Mouse (Mus musculus): ENCODE data around the gene Upf1. TPM values are rescaled to one million over a fixed set of nuclear protein-coding genes. Genes with fewer than 3 reads are reported as not detected.

Gene Upf1
- polyA plus RNA-seq (2012; rRNA removed): 47.4 and 47.9 TPM in 2 replicates

GRCm38 (mm10) chr8:70353194-70353817 is at the start of gene Upf1:
TSS of gene Upf1 (minus strand) at chr8:70353278.

DNA sequence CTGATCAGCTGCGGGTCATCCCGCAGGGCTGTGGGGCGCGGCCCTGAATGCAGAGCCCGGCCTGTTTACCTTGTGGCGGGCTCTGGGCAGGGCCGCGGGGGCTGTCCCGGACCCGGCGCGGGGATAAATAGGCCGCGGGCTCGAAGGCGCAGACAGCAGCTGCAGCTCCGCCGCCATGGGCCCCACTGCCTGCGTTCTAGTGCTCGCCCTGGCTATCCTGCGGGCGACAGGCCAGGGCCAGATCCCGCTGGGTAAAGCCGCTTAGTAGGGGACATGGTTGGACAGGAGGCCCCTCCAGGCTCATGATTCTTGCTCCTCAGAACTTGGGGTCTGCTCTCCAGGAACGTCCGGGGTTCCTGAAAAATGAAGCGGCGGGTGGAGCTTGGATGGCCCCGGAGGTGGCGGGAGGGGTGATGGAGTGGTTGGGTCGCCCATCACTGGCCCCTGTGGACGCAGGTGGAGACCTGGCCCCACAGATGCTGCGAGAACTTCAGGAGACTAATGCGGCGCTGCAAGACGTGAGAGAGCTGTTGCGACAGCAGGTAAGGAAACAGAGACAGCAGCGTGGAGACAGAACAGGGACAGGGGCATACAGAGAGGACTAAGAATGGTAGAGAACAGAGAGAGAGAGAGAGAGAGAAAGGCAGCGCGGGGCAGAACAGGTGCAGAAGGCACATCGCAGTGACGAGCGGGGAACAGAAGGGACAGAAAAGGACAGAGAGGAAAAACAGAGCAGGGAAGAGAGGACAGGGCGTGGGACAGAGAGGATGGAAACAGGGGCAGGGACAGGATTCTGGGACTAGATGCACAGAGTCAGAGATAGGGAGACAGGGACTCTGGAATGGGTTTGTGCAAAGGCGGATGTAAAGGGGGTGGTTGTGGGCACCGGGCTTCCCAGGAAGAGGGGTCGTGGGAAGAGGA is 20.6 kb upstream of the Upf1 start, which contains the start of gene Comp:
Gene Comp, plus strand, starts transcription at position 162 of the 921 bp plus-strand sequence.

GRCm38 (mm10) chr8:70329124-70329834 is 23.8 kb downstream of the Upf1 start, which contains the start of gene Gdf1:
TSS of gene Gdf1 (plus strand) at chr8:70329817.

GRCm38 (mm10) chr8:70315624-70316510 is 37.2 kb downstream of the Upf1 start, which contains the start of gene Cers1:
TSS of gene Cers1 (plus strand) at chr8:70315775.

DNA sequence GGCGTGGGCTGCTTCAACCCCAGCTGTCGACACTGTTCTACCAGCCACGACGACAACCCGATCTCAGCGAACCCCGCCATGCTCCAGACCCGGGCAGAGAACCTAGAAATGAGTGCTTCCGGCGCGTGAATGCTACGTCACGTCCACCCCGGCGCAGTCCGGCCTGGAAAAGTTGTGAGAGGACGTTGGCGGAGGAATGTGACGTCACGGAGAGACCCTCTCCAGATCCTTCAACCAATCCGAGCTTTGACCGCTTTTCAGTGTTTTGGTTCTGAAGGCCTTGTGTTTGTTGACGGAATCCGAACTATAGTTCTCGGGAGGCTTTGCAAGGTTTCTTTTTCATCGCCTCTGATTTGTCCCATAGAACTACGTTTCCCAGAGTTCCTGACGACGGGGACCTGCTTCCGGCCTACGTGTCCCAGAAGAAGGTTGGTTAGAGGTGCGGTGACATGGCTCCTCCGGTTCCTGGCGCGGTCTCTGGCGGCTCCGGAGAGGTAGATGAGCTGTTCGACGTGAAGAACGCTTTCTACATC is 50.7 kb downstream of the Upf1 start, which contains the start of the genes Ddx49 and Cope:
Gene Ddx49, minus strand, starts transcription at position 132 of the 533 bp plus-strand sequence.
Gene Cope, plus strand, starts transcription at position 161 of the 533 bp plus-strand sequence.

DNA sequence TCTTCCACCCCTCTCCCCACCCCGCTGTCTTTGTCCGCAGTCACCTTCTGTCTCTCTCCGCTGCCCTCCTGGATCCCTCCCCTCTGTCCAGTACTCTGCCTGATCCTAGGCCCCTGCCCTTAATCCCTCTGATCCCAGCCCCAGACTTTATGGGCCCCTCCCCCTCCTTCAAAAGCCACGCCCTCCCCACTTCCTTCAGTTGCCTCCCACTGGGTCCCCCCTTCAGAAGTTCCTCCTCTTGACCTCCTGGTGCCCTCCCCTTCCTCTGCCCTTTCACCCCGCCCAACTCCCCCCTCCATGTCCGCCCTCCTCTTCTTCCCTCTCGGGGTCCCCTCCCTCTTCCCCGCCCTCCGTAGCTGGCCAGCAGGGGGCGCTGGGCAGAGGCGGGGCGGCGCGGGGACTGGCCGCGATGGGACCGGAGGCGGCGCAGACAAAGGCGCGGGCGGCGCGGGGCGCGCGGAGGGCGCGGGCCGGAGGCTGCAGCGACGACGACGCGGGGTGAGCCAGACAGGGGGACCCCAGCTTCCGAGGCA is 70.4 kb downstream of the Upf1 start, which contains the start of gene Homer3:
Gene Homer3, plus strand, starts transcription at position 225 of the 533 bp plus-strand sequence.

Other genes with a start within 250 kb of the Upf1 start
- gene Ncan, start 232.4 kb downstream of the Upf1 start, polyA plus RNA-seq (2012; rRNA removed): 0.06 and 0.09 TPM in 2 replicates
- gene Nr2c2ap, start 221.9 kb downstream of the Upf1 start, polyA plus RNA-seq (2012; rRNA removed): 11.8 and 14.6 TPM in 2 replicates
- gene Rfxank, start 214.1 kb downstream of the Upf1 start, polyA plus RNA-seq (2012; rRNA removed): 29.3 and 37.2 TPM in 2 replicates
- gene Borcs8, start 213.8 kb downstream of the Upf1 start, polyA plus RNA-seq (2012; rRNA removed): 116 and 135 TPM in 2 replicates
- gene Mef2b, start 213.6 kb downstream of the Upf1 start, polyA plus RNA-seq (2012; rRNA removed): 1.7 and 4.5 TPM in 2 replicates
- 191 and 215 TPM in 2 replicates for gene Tmem161a, start 180.9 kb downstream of the Upf1 start, polyA plus RNA-seq (2012; rRNA removed)
- gene Slc25a42, start 141.0 kb downstream of the Upf1 start, polyA plus RNA-seq (2012; rRNA removed): 68.7 and 96.4 TPM in 2 replicates
- gene Sugp2, start 119.1 kb downstream of the Upf1 start, polyA plus RNA-seq (2012; rRNA removed): 52.7 and 59.3 TPM in 2 replicates
- 33.3 and 36.1 TPM in 2 replicates for gene Armc6, start 118.8 kb downstream of the Upf1 start, polyA plus RNA-seq (2012; rRNA removed)
- 150 and 156 TPM in 2 replicates for gene Homer3, start 70.5 kb downstream of the Upf1 start, polyA plus RNA-seq (2012; rRNA removed)
- 66.3 and 70.5 TPM in 2 replicates for gene Ddx49, start 50.8 kb downstream of the Upf1 start, polyA plus RNA-seq (2012; rRNA removed)
- gene Cope, start 50.8 kb downstream of the Upf1 start, polyA plus RNA-seq (2012; rRNA removed): 699 and 783 TPM in 2 replicates
- 12.7 and 13.9 TPM in 2 replicates for gene Cers1, start 37.5 kb downstream of the Upf1 start, polyA plus RNA-seq (2012; rRNA removed)
- 10.9 and 13.0 TPM in 2 replicates for gene Gdf1, start 23.5 kb downstream of the Upf1 start, polyA plus RNA-seq (2012; rRNA removed)
- 2.6 and 8.5 TPM in 2 replicates for gene Comp, start 20.3 kb upstream of the Upf1 start, polyA plus RNA-seq (2012; rRNA removed)
- gene Crtc1, start 86.3 kb upstream of the Upf1 start, polyA plus RNA-seq (2012; rRNA removed): 69.5 and 70.0 TPM in 2 replicates
- 132 and 154 TPM in 2 replicates for gene Klhl26, start 123.7 kb upstream of the Upf1 start, polyA plus RNA-seq (2012; rRNA removed)
- 2.3 and 4.0 TPM in 2 replicates for gene Tmem59l, start 134.1 kb upstream of the Upf1 start, polyA plus RNA-seq (2012; rRNA removed)
- 11.6 and 22.8 TPM in 2 replicates for gene Crlf1, start 139.9 kb upstream of the Upf1 start, polyA plus RNA-seq (2012; rRNA removed)
- gene Rex1bd, start 153.5 kb upstream of the Upf1 start, polyA plus RNA-seq (2012; rRNA removed): 333 and 372 TPM in 2 replicates
- 989 and 1,155 TPM in 2 replicates for gene Uba52, start 157.5 kb upstream of the Upf1 start, polyA plus RNA-seq (2012; rRNA removed)
- gene Fkbp8, start 174.4 kb upstream of the Upf1 start, polyA plus RNA-seq (2012; rRNA removed): 685 and 705 TPM in 2 replicates
- 70.3 and 97.9 TPM in 2 replicates for gene Kxd1, start 174.7 kb upstream of the Upf1 start, polyA plus RNA-seq (2012; rRNA removed)
- gene Ell, start 186.2 kb upstream of the Upf1 start, polyA plus RNA-seq (2012; rRNA removed): 33.7 and 35.4 TPM in 2 replicates
- 867 and 914 TPM in 2 replicates for gene Isyna1, start 241.1 kb upstream of the Upf1 start, polyA plus RNA-seq (2012; rRNA removed)

Data from ovary, adult 2 months (tissue).